Mouse (Mus musculus) liver, embryonic 15.5 days (tissue): ENCODE data around the gene Eef2k. TPM values are rescaled to one million over a fixed set of nuclear protein-coding genes. Genes with fewer than 3 reads are reported as not detected.

ENCODE experiments used
- ATAC-seq: fragments of 200-750 bp; cut with Nextera tagmentation; 2 replicates; pipeline ENCODE4 v1.8.0; 2017; ENCODE audit warnings: moderate number of reproducible peaks, mild to moderate bottlenecking, moderate library complexity; ENCODE audit not compliant: insufficient read depth
- H3K27ac ChIP-seq: fragments of 300-500 bp; sonication (generic); replicated peaks from 2 replicates; pipeline ENCODE4 v1.5.1; 2015; ENCODE audit warnings: mild to moderate bottlenecking, inconsistent platforms
- H3K27me3 ChIP-seq: fragments of 300-500 bp; sonication (generic); 2 replicates; pipeline ENCODE4 v1.6.1; 2015; ENCODE audit warnings: mild to moderate bottlenecking, inconsistent platforms
- H3K36me3 ChIP-seq: fragments of 300-500 bp; sonication (generic); replicated peaks from 2 replicates; pipeline ENCODE4 v1.6.1; 2015; ENCODE audit warnings: moderate library complexity, mild to moderate bottlenecking, inconsistent platforms
- H3K4me1 ChIP-seq: fragments of 300-500 bp; sonication (generic); replicated peaks from 2 replicates; pipeline ENCODE4 v1.6.1; 2015; ENCODE audit warnings: inconsistent platforms
- H3K4me2 ChIP-seq: fragments of 300-500 bp; sonication (generic); 2 replicates; pipeline ENCODE4 v1.6.1; 2015; ENCODE audit warnings: moderate library complexity, mild to moderate bottlenecking, inconsistent platforms
- H3K4me3 ChIP-seq: fragments of 300-500 bp; sonication (generic); replicated peaks from 2 replicates; pipeline ENCODE4 v1.5.1; 2015; ENCODE audit warnings: mild to moderate bottlenecking, inconsistent platforms
- H3K9ac ChIP-seq: fragments of 300-500 bp; sonication (generic); 2 replicates; pipeline ENCODE4 v1.6.1; 2015; ENCODE audit warnings: moderate library complexity, mild to moderate bottlenecking, inconsistent platforms
- H3K9me3 ChIP-seq: fragments of 300-500 bp; sonication (generic); replicated peaks from 2 replicates; pipeline ENCODE4 v1.6.1; 2016; ENCODE audit warnings: inconsistent platforms
- WGBS: fragments of 180-500 bp; shearing (Covaris S2); methylation state at CpG from one replicate; pipeline ENCODE4 v1.1.7; 2015; ENCODE audit warnings: mixed read lengths; ENCODE audit not compliant: insufficient replicate concordance; 5-methylcytosine and 5-hydroxymethylcytosine counted together
- polyA plus RNA-seq: library from polyadenylated mRNA; unstranded; fragments of >200 nt; fragmentation: Nextera tagmentation; extraction: Ambion mirVana; gene quantifications from 2 replicates; pipeline ENCODE4 v1.2.1, GENCODE M21; 2015

Gene Eef2k
- polyA plus RNA-seq, 1 experiment from 2014 or later: 42.8 TPM

- peak overlapping the region; percentile 51 for H3K27ac ChIP-seq
- H3K9ac ChIP-seq: peak overlapping the region; percentile 49
- peaks cover 38% of the 10 kb centered on the region for H3K4me1 ChIP-seq
- ATAC-seq: 0 out of 2 replicates have a peak, but pooled peaks have one; percentile 7
- H3K36me3 ChIP-seq: no peaks in the 10 kb centered on the region
- H3K27me3 ChIP-seq: peaks cover 53% of the 10 kb centered on the region
- WGBS: under 1% methylated on average over 46 of the region's 46 CpGs
- H3K4me3 ChIP-seq: peak overlapping the region; percentile 66
- peak overlapping the region; percentile 99 for H3K4me2 ChIP-seq
- H3K9me3 ChIP-seq: no peaks in the 10 kb centered on the region
These were observed 11.9 kb upstream of the Eef2k start for GRCm38 (mm10) chr7:120830431-120831381.

- H3K27ac ChIP-seq: peak overlapping the region; percentile 90
- H3K4me2 ChIP-seq: peak overlapping the region; percentile 83
- ATAC-seq: peak; percentile 55
- H3K27me3 ChIP-seq: peaks cover 29% of the 10 kb centered on the region
- peaks cover 49% of the 10 kb centered on the region for H3K4me1 ChIP-seq
- H3K9me3 ChIP-seq: no peaks in the 10 kb centered on the region
- H3K9ac ChIP-seq: peak overlapping the region; percentile 61
- WGBS: 15% methylated on average over 6 of the region's 6 CpGs
- no peaks in the 10 kb centered on the region for H3K36me3 ChIP-seq
- peak overlapping the region; percentile 76 for H3K4me3 ChIP-seq
These were observed 8.2 kb upstream of the Eef2k start for GRCm38 (mm10) chr7:120834426-120834825.

- Histone ChIP-seq H3K27me3 (peaks cover 24% of the 10 kb centered on the region), H3K4me1 (peaks cover 46% of the 10 kb centered on the region), H3K36me3 (no peaks in the 10 kb centered on the region), H3K27ac (peak overlapping the region; percentile 90), H3K9ac (peak overlapping the region; percentile 61), H3K4me3 (peak overlapping the region; percentile 76), H3K9me3 (no peaks in the 10 kb centered on the region), H3K4me2 (peak overlapping the region; percentile 83)
- ATAC-seq: peak; percentile 83
- WGBS: 5% methylated on average over 14 of the region's 14 CpGs
These were observed 7.7 kb upstream of the Eef2k start for GRCm38 (mm10) chr7:120834863-120835372.

- no peaks in the 10 kb centered on the region for H3K36me3 ChIP-seq
- H3K9ac ChIP-seq: peak overlapping the region; percentile 71
- ATAC-seq: peak; percentile 82
- peak overlapping the region; percentile 76 for H3K4me3 ChIP-seq
- H3K4me2 ChIP-seq: peak overlapping the region; percentile 83
- under 1% methylated on average over 41 of the region's 41 CpGs for WGBS
- H3K27me3 ChIP-seq: peaks cover 16% of the 10 kb centered on the region
- H3K9me3 ChIP-seq: no peaks in the 10 kb centered on the region
- peak overlapping the region; percentile 90 for H3K27ac ChIP-seq
- H3K4me1 ChIP-seq: peaks cover 43% of the 10 kb centered on the region
These were observed 6.9 kb upstream of the Eef2k start for GRCm38 (mm10) chr7:120835449-120836359.

DNA sequence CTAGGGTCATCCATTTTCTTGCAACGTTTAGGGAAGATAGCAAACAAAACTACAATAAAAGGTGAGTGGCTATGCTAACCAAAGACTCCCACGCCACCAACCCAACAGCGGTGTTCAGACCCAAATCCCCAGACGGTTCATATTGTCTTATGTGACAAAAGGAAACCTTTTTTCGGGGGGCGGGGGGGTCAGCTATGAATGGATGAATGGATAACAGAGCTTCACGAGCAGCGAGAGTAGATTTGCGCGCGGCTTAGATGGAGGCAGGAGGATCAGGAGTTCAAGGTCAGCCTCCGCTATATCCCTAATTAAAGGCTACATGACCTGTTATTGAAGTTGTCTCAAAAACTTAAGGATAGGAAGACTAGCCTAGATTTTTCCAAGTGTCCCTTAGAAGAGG, 6.3 kb upstream of the Eef2k start:
- Histone ChIP-seq H3K9me3 (no peaks in the 10 kb centered on the region), H3K27me3 (peaks cover 9% of the 10 kb centered on the region), H3K4me1 (peaks cover 41% of the 10 kb centered on the region), H3K4me3 (peak overlapping the region; percentile 76), H3K27ac (peak overlapping the region; percentile 88), H3K9ac (0 out of 2 replicates have a peak overlapping the region, but pooled peaks have one; percentile 35), H3K4me2 (peak overlapping the region; percentile 83), H3K36me3 (no peaks in the 10 kb centered on the region)
- 6% methylated on average over 12 of the region's 12 CpGs for WGBS
- no peak for ATAC-seq

DNA sequence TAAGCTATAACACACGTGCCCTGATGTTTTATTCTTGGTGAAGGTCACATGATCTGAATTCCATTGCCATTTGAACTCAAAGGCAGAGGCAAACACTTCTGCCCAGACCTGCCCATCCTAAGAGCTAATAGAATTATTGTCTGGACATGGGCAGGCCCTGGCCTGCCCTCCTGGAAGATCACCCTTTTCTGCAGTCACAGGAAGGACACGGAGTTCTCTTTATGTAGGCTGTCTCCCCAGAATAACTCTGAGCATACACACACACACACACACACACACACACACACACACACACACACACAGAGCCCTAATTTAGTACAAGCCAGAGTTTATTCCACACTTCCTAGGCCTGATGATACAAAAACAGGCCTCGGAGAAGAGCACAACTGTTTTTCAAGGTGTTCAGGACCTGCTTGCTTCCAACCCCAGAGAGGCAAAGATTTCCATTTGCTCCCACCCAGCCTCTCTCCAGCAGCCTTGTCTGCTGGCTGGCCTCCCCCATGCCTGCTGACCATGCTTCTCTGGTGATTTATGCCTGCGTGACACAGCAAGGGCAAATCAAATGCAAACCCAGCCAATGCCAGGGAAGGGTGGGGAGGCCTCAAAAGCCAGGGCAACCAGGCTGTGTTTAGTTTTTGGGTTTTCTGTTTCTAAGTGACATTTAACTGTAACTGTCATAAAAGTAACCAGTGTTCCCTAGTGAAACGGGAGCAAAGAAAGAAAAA, 4.0 kb upstream of the Eef2k start:
- Histone ChIP-seq H3K9ac (no peak overlapping the region), H3K4me1 (peaks cover 40% of the 10 kb centered on the region), H3K4me3 (no peak overlapping the region), H3K4me2 (no peak overlapping the region), H3K9me3 (no peaks in the 10 kb centered on the region), H3K36me3 (no peaks in the 10 kb centered on the region), H3K27ac (peak overlapping the region; percentile 38; the same call in 1 of the 2 replicates), H3K27me3 (no peaks in the 10 kb centered on the region)
- WGBS: 61% methylated on average over 5 of the region's 5 CpGs
- ATAC-seq: no peak

DNA sequence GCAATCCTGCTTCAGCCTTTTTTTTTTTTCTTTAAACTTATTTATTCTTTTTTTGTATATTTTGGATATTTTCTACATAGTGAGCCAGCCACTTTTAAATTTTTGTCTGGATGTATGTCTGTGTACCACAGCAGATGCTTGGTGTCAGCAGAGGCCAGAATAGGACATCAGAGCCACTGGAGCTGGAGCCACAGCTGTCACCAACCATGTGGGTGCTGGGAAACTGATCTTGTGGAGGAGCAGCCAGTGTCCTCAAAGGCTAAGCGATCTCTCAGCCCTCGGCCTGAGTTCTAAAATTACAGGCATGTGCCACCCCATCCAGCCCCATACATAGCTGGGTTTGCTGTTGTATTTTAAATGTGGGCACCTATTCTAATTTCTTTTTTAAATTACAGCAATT, 2.8 kb upstream of the Eef2k start:
- ATAC-seq: no peak
- Histone ChIP-seq H3K9ac (no peak overlapping the region), H3K27ac (no peak overlapping the region), H3K36me3 (peaks cover 3% of the 10 kb centered on the region), H3K9me3 (no peaks in the 10 kb centered on the region), H3K27me3 (no peaks in the 10 kb centered on the region), H3K4me1 (peaks cover 38% of the 10 kb centered on the region), H3K4me3 (no peak overlapping the region), H3K4me2 (no peak overlapping the region)
- 72% methylated on average over 2 of the region's 2 CpGs for WGBS

- H3K4me1 ChIP-seq: peaks cover 58% of the 10 kb centered on the region
- H3K27me3 ChIP-seq: no peaks in the 10 kb centered on the region
- peaks cover 34% of the 10 kb centered on the region for H3K36me3 ChIP-seq
- WGBS: under 1% methylated on average over 40 of the region's 40 CpGs
- H3K4me2 ChIP-seq: peak overlapping the region; percentile 82
- H3K9me3 ChIP-seq: no peaks in the 10 kb centered on the region
- H3K27ac ChIP-seq: peak overlapping the region; percentile 97
- H3K4me3 ChIP-seq: peak overlapping the region; percentile 86
- ATAC-seq: peak; percentile 73
- peak overlapping the region; percentile 95 for H3K9ac ChIP-seq
These were observed 498 bp downstream of the Eef2k start for GRCm38 (mm10) chr7:120843037-120843621.

GRCm38 (mm10) chr7:120843852-120844435, 1.3 kb downstream of the Eef2k start:
- peak; percentile 2; the same call in 1 of the 2 replicates for ATAC-seq
- Histone ChIP-seq H3K4me3 (peak overlapping the region; percentile 86), H3K27me3 (no peaks in the 10 kb centered on the region), H3K36me3 (peaks cover 42% of the 10 kb centered on the region), H3K4me1 (peaks cover 66% of the 10 kb centered on the region), H3K9ac (peak overlapping the region; percentile 95), H3K4me2 (peak overlapping the region; percentile 82), H3K27ac (peak overlapping the region; percentile 97), H3K9me3 (no peaks in the 10 kb centered on the region)
- WGBS: 5% methylated on average over 16 of the region's 16 CpGs
